Mouse (Mus musculus) heart, adult 2 months (tissue): ENCODE data around the gene Pcsk6.

Experiments used
- CTCF ChIP-seq: fragments of 200-600 bp; IDR thresholded peaks from 2 replicates; pipeline ENCODE4 v1.8.1; 2022; ENCODE audit warnings: antibody characterized with exemption, mild to moderate bottlenecking, moderate library complexity
- EP300 ChIP-seq: fragments of 200-500 bp; IDR thresholded peaks from 2 replicates; pipeline ENCODE4 v1.6.1; 2011; ENCODE audit warnings: low read depth, low read length, control low read depth; ENCODE audit not compliant: insufficient read depth
- POLR2A ChIP-seq: fragments of 200-500 bp; IDR thresholded peaks from 2 replicates; pipeline ENCODE4 v1.6.1; 2011; ENCODE audit warnings: mild to moderate bottlenecking, low read depth, low read length, control low read depth; ENCODE audit not compliant: insufficient read depth

GRCm38 (mm10) chr7:65957245-65957644 is 95.7 kb downstream of the Pcsk6 start:
- TF ChIP-seq EP300 (no peak), CTCF (no peak), POLR2A (no peak)
